Mouse (Mus musculus) hindbrain, embryonic 13.5 days (tissue): ENCODE measurements at regions not wholly inside any gene's neighbourhood (a gene's known extent, or its start where the extent isn't known, plus 50 kb on each side); places are given as distances from the start of the nearest gene placed in this dataset.

Experiments
- ATAC-seq: fragments of 200-750 bp; cut with Nextera tagmentation; 2 replicates; pipeline ENCODE4 v1.8.0; 2017; ENCODE audit warnings: moderate TSS enrichment; ENCODE audit not compliant: low FRiP score
- H3K27ac ChIP-seq: fragments of 300-500 bp; sonication (generic); 2 replicates; pipeline ENCODE4 v1.5.1; 2015; ENCODE audit warnings: inconsistent platforms, mild to moderate bottlenecking, moderate library complexity
- H3K27me3 ChIP-seq: fragments of 300-500 bp; sonication (generic); 2 replicates; pipeline ENCODE4 v1.6.1; 2015; ENCODE audit warnings: mild to moderate bottlenecking, inconsistent platforms
- H3K36me3 ChIP-seq: fragments of 300-500 bp; sonication (generic); 2 replicates; pipeline ENCODE4 v1.6.1; 2015; ENCODE audit warnings: mild to moderate bottlenecking, inconsistent platforms
- H3K4me1 ChIP-seq: fragments of 300-500 bp; sonication (generic); replicated peaks from 2 replicates; pipeline ENCODE4 v1.6.1; 2015; ENCODE audit warnings: inconsistent platforms
- H3K4me2 ChIP-seq: fragments of 300-500 bp; sonication (generic); 2 replicates; pipeline ENCODE4 v1.6.1; 2015; ENCODE audit warnings: inconsistent platforms, mild to moderate bottlenecking, moderate library complexity
- H3K4me3 ChIP-seq: fragments of 300-500 bp; sonication (generic); 2 replicates; pipeline ENCODE4 v1.5.1; 2015; ENCODE audit warnings: mild to moderate bottlenecking, inconsistent platforms
- H3K9ac ChIP-seq: fragments of 300-500 bp; sonication (generic); 2 replicates; pipeline ENCODE4 v1.6.1; 2015; ENCODE audit warnings: mild to moderate bottlenecking, inconsistent platforms
- H3K9me3 ChIP-seq: fragments of 300-500 bp; sonication (generic); 2 replicates; pipeline ENCODE4 v1.6.1; 2016; ENCODE audit warnings: inconsistent platforms
- WGBS: fragments of 180-500 bp; shearing (Covaris S2); methylation state at CpG from one replicate; pipeline ENCODE4 v1.1.7; 2015; 5-methylcytosine and 5-hydroxymethylcytosine counted together

GRCm38 (mm10) chr8:33066168-33066567 lies 362.3 kb upstream of the 5930422O12Rik start:
- H3K36me3 ChIP-seq = no peaks in the 10 kb centered on the region
- H3K9ac ChIP-seq = no peak overlapping the region
- H3K9me3 ChIP-seq = no peaks in the 10 kb centered on the region
- no peak overlapping the region for H3K27ac ChIP-seq
- WGBS = 91% methylated on average over 6 of the region's 6 CpGs
- no peak overlapping the region for H3K4me2 ChIP-seq
- ATAC-seq = no peak
- H3K27me3 ChIP-seq = no peaks in the 10 kb centered on the region
- no peak overlapping the region for H3K4me3 ChIP-seq
- H3K4me1 ChIP-seq = no peaks in the 10 kb centered on the region

GRCm38 (mm10) chr8:33067453-33068039 lies 361.0 kb upstream of the 5930422O12Rik start:
- no peak overlapping the region for H3K9ac ChIP-seq
- no peak overlapping the region for H3K27ac ChIP-seq
- no peaks in the 10 kb centered on the region for H3K9me3 ChIP-seq
- H3K36me3 ChIP-seq = no peaks in the 10 kb centered on the region
- H3K4me3 ChIP-seq = no peak overlapping the region
- H3K27me3 ChIP-seq = no peaks in the 10 kb centered on the region
- 59% methylated on average over 8 of the region's 8 CpGs for WGBS
- H3K4me2 ChIP-seq = no peak overlapping the region
- no peaks in the 10 kb centered on the region for H3K4me1 ChIP-seq
- no peak for ATAC-seq

GRCm38 (mm10) chr8:33068468-33068867 lies 360.0 kb upstream of the 5930422O12Rik start:
- Histone ChIP-seq H3K9ac (no peak overlapping the region), H3K36me3 (no peaks in the 10 kb centered on the region), H3K4me2 (no peak overlapping the region), H3K4me3 (no peak overlapping the region), H3K27me3 (no peaks in the 10 kb centered on the region), H3K4me1 (no peaks in the 10 kb centered on the region), H3K27ac (no peak overlapping the region), H3K9me3 (no peaks in the 10 kb centered on the region)
- 84% methylated on average over 5 of the region's 5 CpGs for WGBS
- ATAC-seq = no peak

GRCm38 (mm10) chr8:33075186-33075585 lies 353.3 kb upstream of the 5930422O12Rik start:
- ATAC-seq = no peak
- no peak overlapping the region for H3K4me3 ChIP-seq
- no peaks in the 10 kb centered on the region for H3K9me3 ChIP-seq
- no peak overlapping the region for H3K9ac ChIP-seq
- no peak overlapping the region for H3K4me2 ChIP-seq
- H3K27me3 ChIP-seq = no peaks in the 10 kb centered on the region
- peaks cover 5% of the 10 kb centered on the region; the same call in 1 of the 2 replicates for H3K4me1 ChIP-seq
- no peaks in the 10 kb centered on the region for H3K36me3 ChIP-seq
- H3K27ac ChIP-seq = no peak overlapping the region
- 41% methylated on average over 1 of the region's 1 CpGs for WGBS

GRCm38 (mm10) chr8:33076253-33076652 lies 352.3 kb upstream of the 5930422O12Rik start:
- H3K4me3 ChIP-seq = no peak overlapping the region
- WGBS = 75% methylated on average over 6 of the region's 6 CpGs
- H3K27me3 ChIP-seq = no peaks in the 10 kb centered on the region
- no peaks in the 10 kb centered on the region for H3K36me3 ChIP-seq
- H3K9me3 ChIP-seq = no peaks in the 10 kb centered on the region
- no peak overlapping the region for H3K27ac ChIP-seq
- no peak overlapping the region for H3K9ac ChIP-seq
- ATAC-seq = no peak
- peaks cover 5% of the 10 kb centered on the region; the same call in 1 of the 2 replicates for H3K4me1 ChIP-seq
- H3K4me2 ChIP-seq = no peak overlapping the region

- no peaks in the 10 kb centered on the region for H3K27me3 ChIP-seq
- no peak for ATAC-seq
- no peak overlapping the region for H3K9ac ChIP-seq
- H3K4me2 ChIP-seq = no peak overlapping the region
- H3K4me1 ChIP-seq = peaks cover 5% of the 10 kb centered on the region; the same call in 1 of the 2 replicates
- H3K36me3 ChIP-seq = no peaks in the 10 kb centered on the region
- 57% methylated on average over 3 of the region's 3 CpGs for WGBS
- no peaks in the 10 kb centered on the region for H3K9me3 ChIP-seq
- H3K4me3 ChIP-seq = no peak overlapping the region
- H3K27ac ChIP-seq = no peak overlapping the region
Observed at GRCm38 (mm10) chr8:33078125-33078524, 350.4 kb upstream of the 5930422O12Rik start.

GRCm38 (mm10) chr8:33079867-33080585 lies 348.5 kb upstream of the 5930422O12Rik start:
- H3K36me3 ChIP-seq = no peaks in the 10 kb centered on the region
- peaks cover 3% of the 10 kb centered on the region; the same call in 1 of the 2 replicates for H3K4me1 ChIP-seq
- no peak overlapping the region for H3K4me2 ChIP-seq
- H3K9ac ChIP-seq = no peak overlapping the region
- no peak overlapping the region for H3K4me3 ChIP-seq
- no peaks in the 10 kb centered on the region for H3K27me3 ChIP-seq
- no peak overlapping the region for H3K27ac ChIP-seq
- no peak for ATAC-seq
- WGBS = 78% methylated on average over 12 of the region's 12 CpGs
- H3K9me3 ChIP-seq = no peaks in the 10 kb centered on the region

- WGBS = 76% methylated on average over 4 of the region's 4 CpGs
- Histone ChIP-seq H3K9ac (no peak overlapping the region), H3K36me3 (no peaks in the 10 kb centered on the region), H3K4me2 (no peak overlapping the region), H3K27me3 (no peaks in the 10 kb centered on the region), H3K4me1 (peaks cover 6% of the 10 kb centered on the region; the same call in 1 of the 2 replicates), H3K27ac (no peak overlapping the region), H3K9me3 (no peaks in the 10 kb centered on the region), H3K4me3 (no peak overlapping the region)
- no peak for ATAC-seq
Observed at GRCm38 (mm10) chr8:33081941-33082340, 346.6 kb upstream of the 5930422O12Rik start.

GRCm38 (mm10) chr8:33085461-33085860 lies 343.0 kb upstream of the 5930422O12Rik start:
- Histone ChIP-seq H3K4me1 (peaks cover 6% of the 10 kb centered on the region; the same call in 1 of the 2 replicates), H3K9me3 (no peaks in the 10 kb centered on the region), H3K27ac (no peak overlapping the region), H3K27me3 (no peaks in the 10 kb centered on the region), H3K4me3 (no peak overlapping the region), H3K36me3 (no peaks in the 10 kb centered on the region), H3K9ac (no peak overlapping the region), H3K4me2 (no peak overlapping the region)
- WGBS = 17% methylated on average over 5 of the region's 5 CpGs
- 0 out of 2 replicates have a peak, but pooled peaks have one; percentile 43 for ATAC-seq

GRCm38 (mm10) chr8:33089731-33090130 lies 338.8 kb upstream of the 5930422O12Rik start:
- no peak overlapping the region for H3K9ac ChIP-seq
- H3K36me3 ChIP-seq = no peaks in the 10 kb centered on the region
- H3K27ac ChIP-seq = no peak overlapping the region
- peaks cover 6% of the 10 kb centered on the region; the same call in 1 of the 2 replicates for H3K4me1 ChIP-seq
- WGBS = 79% methylated on average over 3 of the region's 3 CpGs
- no peaks in the 10 kb centered on the region for H3K27me3 ChIP-seq
- no peak for ATAC-seq
- no peaks in the 10 kb centered on the region for H3K9me3 ChIP-seq
- H3K4me2 ChIP-seq = no peak overlapping the region
- H3K4me3 ChIP-seq = no peak overlapping the region

GRCm38 (mm10) chr8:33108914-33109313 lies 319.6 kb upstream of the 5930422O12Rik start:
- no peak overlapping the region for H3K4me3 ChIP-seq
- H3K27me3 ChIP-seq = no peaks in the 10 kb centered on the region
- no peaks in the 10 kb centered on the region for H3K9me3 ChIP-seq
- H3K9ac ChIP-seq = no peak overlapping the region
- no peak overlapping the region for H3K27ac ChIP-seq
- no peaks in the 10 kb centered on the region for H3K4me1 ChIP-seq
- H3K4me2 ChIP-seq = no peak overlapping the region
- no peak for ATAC-seq
- no peaks in the 10 kb centered on the region for H3K36me3 ChIP-seq
- WGBS = 89% methylated on average over 3 of the region's 3 CpGs

- Histone ChIP-seq H3K4me1 (peaks cover 14% of the 10 kb centered on the region), H3K27ac (peak overlapping the region; percentile 60), H3K9me3 (no peaks in the 10 kb centered on the region), H3K27me3 (no peaks in the 10 kb centered on the region), H3K36me3 (no peaks in the 10 kb centered on the region), H3K4me2 (no peak overlapping the region), H3K9ac (no peak overlapping the region), H3K4me3 (no peak overlapping the region)
- ATAC-seq = peak; percentile 89
- 53% methylated on average over 17 of the region's 17 CpGs for WGBS
Observed at GRCm38 (mm10) chr8:33115271-33116236, 313.0 kb upstream of the 5930422O12Rik start.
